Mouse (Mus musculus) T-cell, adult 2 months (primary cell): ENCODE measurements around the gene Gpc5.

ENCODE experiments used
- DNase-seq: peaks from one replicate; pipeline ENCODE4 v3.0.0; 2022; ENCODE audit warnings: low spot score

The Gpc5 gene

GRCm38 (mm10) chr14:115369611-115370167 lies 277.7 kb downstream of the Gpc5 start:
- DNase-seq: no peak

GRCm38 (mm10) chr14:115371131-115371530 lies 279.1 kb downstream of the Gpc5 start:
- DNase-seq: no peak

- no peak for DNase-seq
Measured at GRCm38 (mm10) chr14:115391831-115392230, 299.8 kb downstream of the Gpc5 start.

- no peak for DNase-seq
Measured at GRCm38 (mm10) chr14:115392894-115393524, 301.0 kb downstream of the Gpc5 start.

GRCm38 (mm10) chr14:115406596-115406995 lies 314.6 kb downstream of the Gpc5 start:
- DNase-seq: no peak

GRCm38 (mm10) chr14:115407309-115407930 lies 315.4 kb downstream of the Gpc5 start:
- DNase-seq: no peak

GRCm38 (mm10) chr14:115410881-115411280 lies 318.9 kb downstream of the Gpc5 start:
- DNase-seq: no peak

- no peak for DNase-seq
Measured at GRCm38 (mm10) chr14:115411513-115412174, 319.6 kb downstream of the Gpc5 start.

GRCm38 (mm10) chr14:115412821-115413220 lies 320.8 kb downstream of the Gpc5 start:
- no peak for DNase-seq

- no peak for DNase-seq
Measured at GRCm38 (mm10) chr14:115413429-115413828, 321.4 kb downstream of the Gpc5 start.

GRCm38 (mm10) chr14:115414545-115414944 lies 322.5 kb downstream of the Gpc5 start:
- DNase-seq: no peak

- no peak for DNase-seq
Measured at GRCm38 (mm10) chr14:115431967-115432366, 340.0 kb downstream of the Gpc5 start.

GRCm38 (mm10) chr14:115432368-115432767 lies 340.4 kb downstream of the Gpc5 start:
- DNase-seq: no peak

- no peak for DNase-seq
Measured at GRCm38 (mm10) chr14:115436617-115437016, 344.6 kb downstream of the Gpc5 start.

- no peak for DNase-seq
Measured at GRCm38 (mm10) chr14:115444789-115445770, 353.1 kb downstream of the Gpc5 start.

- no peak for DNase-seq
Measured at GRCm38 (mm10) chr14:115450938-115451337, 358.9 kb downstream of the Gpc5 start.

GRCm38 (mm10) chr14:115467960-115468359 lies 375.9 kb downstream of the Gpc5 start:
- DNase-seq: no peak

- no peak for DNase-seq
Measured at GRCm38 (mm10) chr14:115475234-115475633, 383.2 kb downstream of the Gpc5 start.

GRCm38 (mm10) chr14:115477360-115477759 lies 385.3 kb downstream of the Gpc5 start:
- no peak for DNase-seq

- DNase-seq: no peak
Measured at GRCm38 (mm10) chr14:115485090-115485489, 393.1 kb downstream of the Gpc5 start.

GRCm38 (mm10) chr14:115500794-115501193 lies 408.8 kb downstream of the Gpc5 start:
- DNase-seq: no peak
